In the genomic region with DNA sequence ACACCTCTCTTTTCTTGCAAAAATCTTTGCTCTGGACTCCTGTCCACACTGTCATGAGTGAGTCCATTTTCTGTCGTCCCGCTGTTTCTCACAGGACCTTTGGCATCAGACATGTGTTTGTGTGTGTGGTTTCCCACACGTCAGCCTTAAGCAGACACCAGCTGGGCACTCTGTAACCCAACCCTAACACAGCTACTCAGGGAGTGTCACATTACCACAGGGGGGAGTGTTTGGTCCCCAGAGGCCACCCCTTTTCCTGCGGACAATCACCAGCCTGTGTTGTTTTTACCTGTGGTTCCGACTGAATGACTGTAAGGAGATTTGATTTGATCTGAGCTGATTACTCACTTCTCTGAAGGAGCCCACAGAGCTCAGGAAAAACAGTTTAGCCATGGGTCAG, we compare ENCODE assay signal across 13 mouse cellular contexts. TPM values are rescaled to one million over a fixed set of nuclear protein-coding genes. Genes with fewer than 3 reads are reported as not detected.
A peak's percentile ranks its signal among the peaks of the same experiment; 100 is the strongest.
DNase-seq lines count a peak whose midpoint lies in the region; ATAC-seq lines count a peak whose summit lies in the region.
"Had no signal": no experiment of that assay in that cellular context is flagged by ENCODE, and none has a peak within 500 bp of the region (broad histone marks: within the 10 kb centered on the region; RNA-seq: fewer than 3 reads in every experiment).

No protein-coding gene starts in this region.

- peaks cover 18% of the 10 kb centered on the region for H3K4me1 ChIP-seq in embryonic facial prominence, embryonic 14.5 days (ENCODE audit: control insufficient read depth, insufficient read depth, low read length)
- H3K4me1 ChIP-seq in forebrain, embryonic 16.5 days (replicated peaks; ENCODE audit: control insufficient read depth, insufficient read depth, low read length): 0 out of 2 replicates have a peak, but pooled peaks cover 3% of the 10 kb centered on the region
- H3K4me1 ChIP-seq: megakaryocyte, embryonic 14.5 days had no signal

- 8% methylated on average over 5 of the region's 5 CpGs for WGBS in embryonic facial prominence, embryonic 14.5 days
- 28% methylated on average over 5 of the region's 5 CpGs for WGBS in forebrain, embryonic 16.5 days

- H3K27ac ChIP-seq in embryonic facial prominence, embryonic 14.5 days (replicated peaks; ENCODE audit: low read depth, low read length): peak overlapping the region; percentile 39; the same call in 1 of the 2 replicates
- H3K27ac ChIP-seq in forebrain, embryonic 16.5 days (ENCODE audit: low read length): no peak overlapping the region
- H3K27ac ChIP-seq: heart, adult 2 months; neural tube, embryonic 15.5 days had no signal

- no peaks in the 10 kb centered on the region for H3K9me3 ChIP-seq in embryonic facial prominence, embryonic 14.5 days (ENCODE audit: control insufficient read depth, low read length)
- H3K9me3 ChIP-seq in forebrain, embryonic 16.5 days (ENCODE audit: control insufficient read depth, low read length): no peaks in the 10 kb centered on the region
- H3K9me3 ChIP-seq: neural tube, embryonic 15.5 days had no signal

- H3K9ac ChIP-seq in embryonic facial prominence, embryonic 14.5 days (ENCODE audit: low read depth, low read length): no peak overlapping the region
- H3K9ac ChIP-seq in forebrain, embryonic 16.5 days (replicated peaks; ENCODE audit: low read depth, low read length): no peak overlapping the region
- H3K9ac ChIP-seq: neural tube, embryonic 15.5 days had no signal

- no peaks in the 10 kb centered on the region for H3K36me3 ChIP-seq in embryonic facial prominence, embryonic 14.5 days (ENCODE audit: control insufficient read depth, insufficient read depth, low read length)
- no peaks in the 10 kb centered on the region for H3K36me3 ChIP-seq in forebrain, embryonic 16.5 days (ENCODE audit: control insufficient read depth, insufficient read depth)
- H3K36me3 ChIP-seq: neural tube, embryonic 15.5 days had no signal

- peak; percentile 39 for DNase-seq in kidney, adult 9 months
- no peak for DNase-seq in kidney, adult 11 months
- DNase-seq in B cell, adult 2 months: peak; percentile 24 to 44
- peak; percentile 83 for DNase-seq in embryonic facial prominence, embryonic 14.5 days (ENCODE audit: low spot score)
- peak; percentile 18 for DNase-seq in lung, postnatal 10 days
- no peak for DNase-seq in cerebellum, postnatal 25 days
- DNase-seq in thymus, postnatal 4 days: no peak
- DNase-seq: heart, adult 2 months; thymus, adult 18-20 months had no signal

- no peak overlapping the region for H3K4me2 ChIP-seq in embryonic facial prominence, embryonic 14.5 days (ENCODE audit: low read depth, low read length)
- H3K4me2 ChIP-seq in forebrain, embryonic 16.5 days (ENCODE audit: low read length): no peak overlapping the region
- H3K4me2 ChIP-seq: neural tube, embryonic 15.5 days had no signal

- ATAC-seq in embryonic facial prominence, embryonic 14.5 days (ENCODE audit: low read depth): peak; percentile 60
- ATAC-seq in forebrain, embryonic 16.5 days: no peak
- ATAC-seq: activated CD4-positive, CD25-positive, alpha-beta regulatory T cell, adult 4 months had no signal

- H3K27me3 ChIP-seq in embryonic facial prominence, embryonic 14.5 days (replicated peaks; ENCODE audit: control insufficient read depth, insufficient read depth, low read length): no peaks in the 10 kb centered on the region
- H3K27me3 ChIP-seq in forebrain, embryonic 16.5 days (replicated peaks; ENCODE audit: control insufficient read depth, insufficient read depth, low read length): no peaks in the 10 kb centered on the region

- H3K4me3 ChIP-seq in embryonic facial prominence, embryonic 14.5 days (ENCODE audit: low read depth, low read length): no peak overlapping the region
- no peak overlapping the region for H3K4me3 ChIP-seq in forebrain, embryonic 16.5 days (replicated peaks; ENCODE audit: low read length)
- H3K4me3 ChIP-seq: heart, adult 2 months; megakaryocyte, embryonic 14.5 days; neural tube, embryonic 15.5 days had no signal

RNA-seq across cellular contexts. Expression of a gene that starts 39.3 kb away (rescaled TPM):
- 2.4 and 3.2 TPM in 2 replicates for polyA plus RNA-seq in embryonic facial prominence, embryonic 14.5 days (2014; fragmentation: Nextera tagmentation; extraction: Ambion mirVana)
- 0.71 and 0.84 TPM in 2 replicates for polyA plus RNA-seq in forebrain, embryonic 16.5 days (2015; fragmentation: Nextera tagmentation; extraction: Ambion mirVana)

Comparison
In these comparisons a context has a peak if more than half of its experiments do, and no peak if none do; other contexts are left out.
1. DNase-seq: peak in kidney, adult 9 months (single experiment), B cell, adult 2 months (2 of 2), embryonic facial prominence, embryonic 14.5 days (single experiment) and lung, postnatal 10 days (single experiment); none in kidney, adult 11 months (single experiment), cerebellum, postnatal 25 days (0 of 2) and thymus, postnatal 4 days (single experiment).